Mouse (Mus musculus): ENCODE data around the gene P2ry10. TPM values are rescaled to one million over a fixed set of nuclear protein-coding genes. Genes with fewer than 3 reads are reported as not detected.

P2ry10 gene
- 0.06 TPM in 1 of 2 replicates, not detected in the other for polyA plus RNA-seq (2015; fragmentation: Nextera tagmentation; extraction: Ambion mirVana)

DNA sequence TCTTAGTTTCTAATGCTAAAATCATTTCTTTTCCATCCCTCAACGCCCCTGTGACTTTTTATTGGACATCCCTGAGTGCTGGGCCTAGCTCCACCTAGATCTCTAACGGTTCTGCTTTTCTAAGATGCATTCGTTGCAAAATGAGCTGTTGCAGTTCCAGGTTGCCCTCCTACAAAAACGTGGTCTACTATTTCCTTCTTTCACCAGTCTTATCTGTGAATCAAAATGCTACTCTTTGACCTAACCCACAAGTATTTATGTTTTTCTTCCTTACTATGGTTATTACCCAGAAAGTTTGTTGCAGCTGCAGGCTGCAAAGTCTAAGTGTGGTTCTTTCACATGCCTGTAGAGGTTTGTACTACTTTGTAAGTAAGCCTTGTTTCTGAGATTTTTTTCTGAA, at the start of gene P2ry10:
P2ry10 (plus strand) TSS at position 316 of the 400 bp plus-strand sequence.

DNA sequence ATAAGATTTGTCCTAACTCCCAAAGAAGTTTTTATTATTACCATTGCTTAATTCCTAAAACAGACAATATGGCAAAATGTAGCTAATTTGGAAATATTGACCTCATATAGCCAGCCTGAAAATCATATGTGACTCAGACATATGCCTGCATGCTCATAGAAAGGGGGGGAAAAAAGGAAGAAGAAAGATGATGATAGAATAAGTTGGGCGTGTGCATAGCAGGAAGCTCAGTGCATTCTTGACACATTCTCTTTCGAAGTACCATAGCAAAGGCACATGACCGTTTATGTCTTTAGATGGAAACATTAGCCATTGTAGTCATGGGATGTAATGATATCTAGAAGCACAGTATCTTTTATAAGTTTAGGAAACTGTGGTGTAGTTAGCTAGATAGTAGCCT, 60.4 kb downstream of the P2ry10 start, which contains the start of gene P2ry10b:
P2ry10b (plus strand) TSS at position 247 of the 400 bp plus-strand sequence.

Other genes starting within 250 kb of the P2ry10 start
- 3.1 and 4.2 TPM in 2 replicates for gene Rtl3, start 247.8 kb upstream of the P2ry10 start, polyA plus RNA-seq (2015; fragmentation: Nextera tagmentation; extraction: Ambion mirVana)
- gene Lpar4, start 167.9 kb upstream of the P2ry10 start, polyA plus RNA-seq (2015; fragmentation: Nextera tagmentation; extraction: Ambion mirVana) = 4.4 and 4.5 TPM in 2 replicates
- gene P2ry10b, start 60.4 kb downstream of the P2ry10 start, polyA plus RNA-seq (2015; fragmentation: Nextera tagmentation; extraction: Ambion mirVana) = 0.48 and 1.5 TPM in 2 replicates
- gene Gpr174, start 167.4 kb downstream of the P2ry10 start, polyA plus RNA-seq (2015; fragmentation: Nextera tagmentation; extraction: Ambion mirVana) = 0.08 TPM in 1 of 2 replicates, not detected in the other

Measured in urinary bladder, postnatal 0 days (tissue).